Mouse (Mus musculus): ENCODE results near the gene Ptbp3.
"Not testable (repeated sequence)": the region's sequence is repeated elsewhere in the genome, so short reads cannot be mapped to it uniquely, and the experiment has no call there.

Ptbp3 gene

GRCm38 (mm10) chr4:59549175-59549976 lies at the start of gene Ptbp3:
Ptbp3 (minus strand) TSS chr4:59549364.
- peak; percentile 92 to 94 for DNase-seq (ENCODE audit: low spot score in 2 of 2)

- DNase-seq (ENCODE audit: low spot score in 2 of 2) = no peak
These were observed 47.4 kb upstream of the Ptbp3 start for GRCm38 (mm10) chr4:59596556-59596955.

- no peak for DNase-seq (ENCODE audit: low spot score in 2 of 2)
These were observed 45.5 kb upstream of the Ptbp3 start for GRCm38 (mm10) chr4:59594614-59595013.

- DNase-seq (ENCODE audit: low spot score in 2 of 2) = no peak
These were observed 38.7 kb upstream of the Ptbp3 start for GRCm38 (mm10) chr4:59587872-59588226.

GRCm38 (mm10) chr4:59587215-59587871 lies 38.2 kb upstream of the Ptbp3 start:
- no peak for DNase-seq (ENCODE audit: low spot score in 2 of 2)

GRCm38 (mm10) chr4:59585097-59585496 lies 35.9 kb upstream of the Ptbp3 start:
- peak; percentile 48 to 61 for DNase-seq (ENCODE audit: low spot score in 2 of 2)

- DNase-seq (ENCODE audit: low spot score in 2 of 2) = no peak
These were observed 33.0 kb upstream of the Ptbp3 start for GRCm38 (mm10) chr4:59582186-59582585.

- DNase-seq (ENCODE audit: low spot score in 2 of 2) = peak; percentile 99
These were observed 32.4 kb upstream of the Ptbp3 start, which contains the start of gene Hsdl2 for GRCm38 (mm10) chr4:59581314-59582185. Hsdl2 (plus strand) TSS chr4:59581563.

GRCm38 (mm10) chr4:59580495-59581281 lies 31.5 kb upstream of the Ptbp3 start:
- DNase-seq (ENCODE audit: low spot score in 2 of 2) = peak; percentile 37 to 41

- DNase-seq (ENCODE audit: low spot score in 2 of 2) = no peak
These were observed 26.2 kb upstream of the Ptbp3 start for GRCm38 (mm10) chr4:59575184-59575958.

- no peak for DNase-seq (ENCODE audit: low spot score in 2 of 2)
These were observed 23.5 kb upstream of the Ptbp3 start for GRCm38 (mm10) chr4:59572521-59573118.

- not testable (repeated sequence) for DNase-seq (ENCODE audit: low spot score in 2 of 2)
These were observed 21.4 kb upstream of the Ptbp3 start for GRCm38 (mm10) chr4:59570519-59570918.

- peak; percentile 80 to 85 for DNase-seq (ENCODE audit: low spot score in 2 of 2)
These were observed 20.4 kb upstream of the Ptbp3 start for GRCm38 (mm10) chr4:59569538-59569937.

- DNase-seq (ENCODE audit: low spot score in 2 of 2) = no peak
These were observed 18.6 kb upstream of the Ptbp3 start for GRCm38 (mm10) chr4:59567576-59568260.

- no peak for DNase-seq (ENCODE audit: low spot score in 2 of 2)
These were observed 16.5 kb upstream of the Ptbp3 start for GRCm38 (mm10) chr4:59565571-59566188.

GRCm38 (mm10) chr4:59564128-59564527 lies 15.0 kb upstream of the Ptbp3 start:
- no peak for DNase-seq (ENCODE audit: low spot score in 2 of 2)

GRCm38 (mm10) chr4:59560141-59560540 lies 11.0 kb upstream of the Ptbp3 start:
- no peak for DNase-seq (ENCODE audit: low spot score in 2 of 2)

GRCm38 (mm10) chr4:59558096-59558720 lies 9.0 kb upstream of the Ptbp3 start:
- no peak for DNase-seq (ENCODE audit: low spot score in 2 of 2)

- not testable (repeated sequence) for DNase-seq (ENCODE audit: low spot score in 2 of 2)
These were observed 8.2 kb upstream of the Ptbp3 start for GRCm38 (mm10) chr4:59557343-59557742.
